Mouse (Mus musculus): ENCODE results near the gene Sdha. TPM values are rescaled to one million over a fixed set of nuclear protein-coding genes. Genes with fewer than 3 reads are reported as not detected.

Sdha gene
- 308 and 323 TPM in 2 replicates for polyA plus RNA-seq (2015; fragmentation: Nextera tagmentation; extraction: Ambion mirVana)

DNA sequence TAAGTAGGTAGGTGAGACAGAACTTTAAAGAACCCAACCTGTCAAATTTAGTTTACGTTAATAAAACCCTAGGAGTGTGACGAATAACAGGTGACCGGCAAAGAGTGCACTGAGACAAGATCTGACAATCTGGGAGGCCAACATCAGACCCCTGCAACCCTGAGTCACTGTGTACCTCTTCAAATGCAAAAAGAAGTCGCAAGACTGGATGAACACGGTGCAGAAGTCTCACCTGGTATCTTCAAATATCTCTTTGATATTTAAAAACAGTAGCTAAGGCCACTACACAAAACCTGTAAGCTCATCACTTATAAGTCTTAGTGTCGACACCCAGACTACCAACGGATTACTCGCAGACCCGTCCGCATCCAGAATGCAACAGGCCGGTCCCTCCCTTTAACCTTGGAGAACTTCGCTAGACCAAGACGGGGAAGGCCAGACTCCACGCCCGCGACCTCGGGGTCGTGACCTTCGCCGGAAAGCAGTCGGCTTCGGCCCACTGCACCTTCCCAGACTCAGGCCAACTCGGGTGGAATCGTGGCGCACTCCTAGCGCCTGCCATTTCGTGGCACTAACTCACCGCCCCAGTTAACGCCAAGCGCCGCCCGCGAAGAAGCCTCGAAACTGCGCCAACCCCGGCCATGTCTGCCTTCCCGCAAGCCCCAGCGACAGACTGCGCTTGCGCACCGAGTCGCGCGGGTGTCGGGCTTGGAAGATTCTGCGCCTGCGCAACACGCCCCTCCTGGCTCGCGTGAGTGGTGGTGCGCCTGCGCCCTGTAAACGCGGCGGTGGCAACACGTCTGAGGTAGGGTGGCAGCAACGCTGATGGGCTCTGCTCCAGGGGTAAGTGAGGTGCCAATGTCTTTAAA lies at the start of gene Sdha, which contains the start of gene Ccdc127:
Sdha (minus strand) TSS at position 715 of the 869 bp plus-strand sequence.
Ccdc127 (plus strand) TSS at position 744 of the 869 bp plus-strand sequence.
- Histone ChIP-seq H3K9me3 (replicated peaks) (no peaks in the 10 kb centered on the region), H3K4me3 (replicated peaks) (peak within 1 kb of the TSS; percentile 76), H3K36me3 (peaks cover 22% of the 10 kb centered on the region), H3K4me1 (peaks cover 17% of the 10 kb centered on the region), H3K4me2 (peak within 1 kb of the TSS; percentile 59), H3K27me3 (no peaks in the 10 kb centered on the region), H3K27ac (peak within 1 kb of the TSS; percentile 93), H3K9ac (peak within 1 kb of the TSS; percentile 84)
- peak; percentile 99 for ATAC-seq (replicated peaks; ENCODE audit: low FRiP score)
- WGBS: under 1% methylated on average over 57 of the region's 57 CpGs

DNA sequence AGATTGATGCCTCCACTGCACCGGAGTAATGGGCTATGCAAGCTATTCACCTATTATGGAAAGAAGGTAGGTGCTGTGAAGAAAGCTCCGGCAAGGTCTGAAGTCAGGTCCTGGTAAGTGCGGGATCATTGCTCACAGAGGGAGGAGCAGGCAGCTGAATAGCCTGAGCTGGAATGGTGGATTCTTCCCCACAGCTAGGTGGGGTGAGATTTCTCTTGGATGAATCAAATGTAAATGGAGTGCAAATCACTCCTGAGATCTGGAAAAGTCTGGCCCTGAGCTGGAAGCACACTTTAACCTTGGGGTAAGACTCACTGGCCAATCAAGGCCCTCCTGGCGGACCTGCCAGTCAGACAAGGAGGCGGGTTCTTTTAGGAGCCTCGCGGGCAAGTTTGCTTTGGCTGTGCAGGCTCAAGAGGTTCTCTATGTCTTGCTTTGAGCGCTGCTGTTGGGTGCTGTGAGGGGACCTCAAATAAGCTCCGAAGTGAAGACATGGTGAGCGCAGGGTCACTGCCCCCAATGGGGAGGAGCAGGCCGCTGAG lies 49.3 kb upstream of the Sdha start, which contains the start of gene Ftl1-ps1:
Ftl1-ps1 (plus strand) TSS at position 397 of the 542 bp plus-strand sequence.
- WGBS: 11% methylated on average over 11 of the region's 11 CpGs
- peak; percentile 70 for ATAC-seq (replicated peaks; ENCODE audit: low FRiP score)
- no peak within 1 kb of the TSS for H3K27ac ChIP-seq
- H3K27me3 ChIP-seq: no peaks in the 10 kb centered on the region; the same call in 1 of the 2 replicates
- no peaks in the 10 kb centered on the region for H3K9me3 ChIP-seq (replicated peaks)
- peaks cover 6% of the 10 kb centered on the region; the same call in 1 of the 2 replicates for H3K4me1 ChIP-seq
- no peak within 1 kb of the TSS for H3K9ac ChIP-seq
- peak within 1 kb of the TSS; percentile 26 for H3K4me3 ChIP-seq (replicated peaks)
- H3K4me2 ChIP-seq: peak within 1 kb of the TSS; percentile 53
- H3K36me3 ChIP-seq: no peaks in the 10 kb centered on the region

DNA sequence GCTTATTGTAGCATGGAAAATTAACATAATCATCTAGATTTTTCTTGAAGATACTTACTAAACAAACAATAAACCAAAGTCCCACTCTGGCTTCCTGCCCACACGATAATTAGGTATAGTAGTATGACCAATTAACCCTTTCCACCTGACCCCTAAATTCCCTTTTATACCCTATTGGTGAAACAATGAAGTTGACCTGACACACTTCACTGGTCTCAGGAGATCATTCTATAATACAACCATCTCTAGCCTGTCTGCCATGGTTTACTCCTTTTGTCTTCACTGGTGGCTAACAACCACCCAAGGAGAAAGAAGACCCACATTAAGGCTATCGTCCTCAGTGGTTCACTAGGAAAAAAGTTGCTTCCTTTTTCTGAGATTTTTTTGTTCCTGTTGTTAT lies 41.1 kb upstream of the Sdha start:
- ATAC-seq (replicated peaks; ENCODE audit: low FRiP score): peak; percentile 40
- no peak overlapping the region for H3K4me2 ChIP-seq

DNA sequence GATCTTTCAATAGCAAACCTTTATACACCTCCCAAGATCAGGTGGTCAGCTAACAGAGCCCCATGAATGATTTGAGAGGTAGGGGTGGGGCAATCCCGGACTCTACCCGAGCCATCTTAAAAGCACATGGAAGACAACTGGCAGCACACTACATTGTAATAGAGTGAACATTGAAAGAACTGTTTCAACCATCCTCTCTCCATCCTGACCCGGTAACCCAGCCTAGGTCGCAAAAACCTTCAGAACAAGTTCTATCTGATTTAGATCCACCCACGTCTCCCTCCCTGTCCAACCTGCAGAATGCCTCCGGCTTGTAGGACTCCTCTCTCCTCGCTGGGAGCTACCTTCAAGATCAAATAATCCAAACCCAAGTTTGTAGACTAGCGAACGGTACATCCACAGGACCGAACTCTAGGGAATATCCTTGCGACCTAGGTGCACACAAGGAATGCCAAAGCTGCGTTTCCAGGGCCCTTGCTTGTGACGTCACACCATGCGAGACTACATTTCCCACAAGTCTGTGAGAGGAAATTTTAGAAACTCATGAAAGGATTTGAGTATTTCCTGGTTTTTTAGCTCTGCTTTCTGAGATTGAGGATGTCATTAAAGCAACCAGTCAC lies 40.4 kb upstream of the Sdha start, which contains the start of gene Zfp72:
Zfp72 (minus strand) TSS at position 466 of the 620 bp plus-strand sequence.
- Histone ChIP-seq H3K27me3 (no peaks in the 10 kb centered on the region; the same call in 1 of the 2 replicates), H3K9ac (peak within 1 kb of the TSS; percentile 59), H3K9me3 (replicated peaks) (no peaks in the 10 kb centered on the region), H3K27ac (peak within 1 kb of the TSS; percentile 60), H3K4me2 (peak within 1 kb of the TSS; percentile 70), H3K4me3 (replicated peaks) (peak within 1 kb of the TSS; percentile 71), H3K4me1 (peaks cover 10% of the 10 kb centered on the region), H3K36me3 (no peaks in the 10 kb centered on the region)
- WGBS: 2% methylated on average over 14 of the region's 14 CpGs
- peak; percentile 93 for ATAC-seq (replicated peaks; ENCODE audit: low FRiP score)

More for the DNA sequence above, 41.1 kb upstream of the Sdha start:
- H3K27ac ChIP-seq: no peak overlapping the region
- H3K9me3 ChIP-seq (replicated peaks): no peaks in the 10 kb centered on the region
- WGBS: 67% methylated on average over 2 of the region's 2 CpGs
- H3K27me3 ChIP-seq: no peaks in the 10 kb centered on the region; the same call in 1 of the 2 replicates
- H3K4me1 ChIP-seq: peaks cover 10% of the 10 kb centered on the region
- H3K36me3 ChIP-seq: no peaks in the 10 kb centered on the region
- H3K9ac ChIP-seq: no peak overlapping the region
- no peak overlapping the region for H3K4me3 ChIP-seq (replicated peaks)

DNA sequence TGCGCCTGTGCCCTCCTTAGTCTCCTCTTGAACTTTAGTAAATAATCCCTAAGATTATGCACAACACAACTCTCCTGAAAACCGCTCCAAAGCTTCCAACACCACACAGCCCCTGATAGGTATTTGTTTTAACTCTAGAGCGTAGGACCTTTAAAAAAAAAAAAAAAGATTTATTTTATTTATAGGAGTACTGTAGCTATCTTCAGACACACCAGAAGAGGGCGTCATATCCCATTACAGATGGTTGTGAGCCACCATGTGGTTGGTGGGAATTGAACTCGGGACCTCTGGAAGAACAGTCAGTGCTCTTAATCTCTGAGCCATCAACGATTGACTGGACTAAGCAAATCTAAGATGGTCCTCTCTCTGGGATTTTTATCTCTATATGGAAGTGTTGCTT lies 39.6 kb upstream of the Sdha start:
- Histone ChIP-seq H3K27me3 (no peaks in the 10 kb centered on the region), H3K4me2 (peak overlapping the region; percentile 70), H3K36me3 (no peaks in the 10 kb centered on the region), H3K4me3 (replicated peaks) (peak overlapping the region; percentile 71), H3K4me1 (peaks cover 10% of the 10 kb centered on the region), H3K27ac (no peak overlapping the region), H3K9me3 (replicated peaks) (no peaks in the 10 kb centered on the region), H3K9ac (no peak overlapping the region)
- WGBS: 69% methylated on average over 6 of the region's 6 CpGs
- 0 out of 2 replicates have a peak, but pooled peaks have one; percentile 17 for ATAC-seq (replicated peaks; ENCODE audit: low FRiP score)

DNA sequence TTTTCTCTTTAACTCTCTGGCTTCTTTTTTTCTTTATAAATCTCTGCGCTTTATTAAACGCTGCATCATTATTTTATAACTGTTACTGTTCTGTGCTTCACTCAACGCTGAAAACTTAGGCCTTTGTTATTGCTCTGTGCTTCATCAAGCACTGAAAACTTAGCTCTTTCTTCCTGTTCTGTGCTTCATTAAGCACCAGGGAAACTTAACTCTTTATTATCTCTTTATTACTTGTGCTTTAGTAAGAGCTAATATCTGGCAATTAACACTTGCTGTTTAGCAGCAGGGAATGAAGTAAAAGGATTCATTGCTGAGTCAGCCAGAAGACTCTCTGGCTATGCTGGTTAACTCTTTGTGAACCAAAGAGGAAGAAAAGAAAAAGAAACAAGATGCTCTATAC lies 32.2 kb upstream of the Sdha start:
- H3K27me3 ChIP-seq: no peaks in the 10 kb centered on the region
- H3K36me3 ChIP-seq: no peaks in the 10 kb centered on the region
- ATAC-seq (replicated peaks; ENCODE audit: low FRiP score): peak; percentile 69
- peak overlapping the region; percentile 31; the same call in 1 of the 2 replicates for H3K4me2 ChIP-seq
- H3K9me3 ChIP-seq (replicated peaks): no peaks in the 10 kb centered on the region
- peak overlapping the region; percentile 79 for H3K27ac ChIP-seq
- H3K4me1 ChIP-seq: peaks cover 10% of the 10 kb centered on the region
- no peak overlapping the region for H3K9ac ChIP-seq
- H3K4me3 ChIP-seq (replicated peaks): no peak overlapping the region
- 21% methylated on average over 3 of the region's 3 CpGs for WGBS

DNA sequence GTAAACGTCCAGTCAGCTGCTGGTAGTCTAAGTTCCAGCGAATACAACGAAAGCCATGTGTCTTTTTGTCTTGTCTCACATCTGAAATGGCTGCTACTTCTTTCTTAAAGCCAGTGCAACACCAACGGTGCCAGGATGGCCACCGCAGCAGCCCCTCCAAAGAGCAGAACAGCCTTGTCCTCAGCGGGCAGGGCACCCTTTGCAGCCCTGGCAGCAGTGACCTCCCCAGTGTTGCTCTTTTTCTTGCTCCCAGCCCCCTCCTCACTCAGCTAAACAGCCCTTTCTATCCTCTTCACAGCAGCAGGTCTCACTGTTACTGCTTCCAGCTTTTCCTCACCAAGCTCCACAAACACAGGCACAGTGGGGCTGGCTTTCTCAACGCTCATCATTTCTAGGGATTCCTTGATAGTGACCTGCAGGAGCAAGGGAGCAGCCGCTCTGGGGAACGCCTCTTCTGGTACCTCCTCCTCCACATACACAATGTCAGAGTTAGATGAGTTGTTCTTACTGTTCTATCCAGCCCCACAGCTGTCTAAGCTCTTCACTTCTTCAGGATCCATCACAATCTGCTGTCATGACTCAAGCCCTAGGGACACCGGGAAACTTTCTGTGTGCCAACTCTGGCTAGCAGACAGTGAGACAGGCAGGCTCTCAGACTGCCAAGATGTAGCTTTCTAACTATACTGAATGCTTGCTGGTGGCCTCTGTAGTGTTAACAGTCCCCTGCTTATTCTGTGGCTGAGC lies 31.6 kb upstream of the Sdha start:
- WGBS: 42% methylated on average over 10 of the region's 10 CpGs
- no peaks in the 10 kb centered on the region for H3K9me3 ChIP-seq (replicated peaks)
- H3K27me3 ChIP-seq: no peaks in the 10 kb centered on the region
- no peak overlapping the region for H3K9ac ChIP-seq
- peaks cover 10% of the 10 kb centered on the region for H3K4me1 ChIP-seq
- H3K27ac ChIP-seq: peak overlapping the region; percentile 79
- peak; percentile 68 for ATAC-seq (replicated peaks; ENCODE audit: low FRiP score)
- peak overlapping the region; percentile 31; the same call in 1 of the 2 replicates for H3K4me2 ChIP-seq
- no peaks in the 10 kb centered on the region for H3K36me3 ChIP-seq
- no peak overlapping the region for H3K4me3 ChIP-seq (replicated peaks)

DNA sequence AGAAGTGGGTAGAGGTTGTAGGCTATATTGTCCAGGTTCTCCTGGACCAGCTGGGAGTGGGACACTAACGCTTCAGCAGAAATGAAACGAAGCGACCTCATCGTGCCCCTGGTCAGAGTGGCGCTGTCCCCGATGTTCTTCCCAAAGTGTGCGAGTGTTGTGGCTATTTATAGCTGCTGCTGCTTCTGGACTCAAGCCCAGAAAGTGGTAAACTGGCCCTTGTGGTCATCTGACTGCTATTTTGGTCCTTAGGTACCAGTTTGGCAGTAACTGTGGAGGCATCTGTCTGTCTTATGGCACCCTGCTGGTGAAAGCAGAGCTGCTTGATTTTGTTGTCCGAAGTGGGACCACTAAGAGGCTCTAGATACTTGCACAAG lies 13.8 kb upstream of the Sdha start, which contains the start of gene Lrrc14b:
Lrrc14b (minus strand) TSS at position 147 of the 377 bp plus-strand sequence.
- H3K9ac ChIP-seq: no peak within 1 kb of the TSS
- 75% methylated on average over 8 of the region's 8 CpGs for WGBS
- H3K36me3 ChIP-seq: peaks cover 32% of the 10 kb centered on the region
- H3K4me3 ChIP-seq (replicated peaks): no peak within 1 kb of the TSS
- ATAC-seq (replicated peaks; ENCODE audit: low FRiP score): no peak
- no peak within 1 kb of the TSS for H3K4me2 ChIP-seq
- no peak within 1 kb of the TSS for H3K27ac ChIP-seq
- H3K27me3 ChIP-seq: no peaks in the 10 kb centered on the region
- H3K9me3 ChIP-seq (replicated peaks): no peaks in the 10 kb centered on the region
- H3K4me1 ChIP-seq: no peaks in the 10 kb centered on the region

DNA sequence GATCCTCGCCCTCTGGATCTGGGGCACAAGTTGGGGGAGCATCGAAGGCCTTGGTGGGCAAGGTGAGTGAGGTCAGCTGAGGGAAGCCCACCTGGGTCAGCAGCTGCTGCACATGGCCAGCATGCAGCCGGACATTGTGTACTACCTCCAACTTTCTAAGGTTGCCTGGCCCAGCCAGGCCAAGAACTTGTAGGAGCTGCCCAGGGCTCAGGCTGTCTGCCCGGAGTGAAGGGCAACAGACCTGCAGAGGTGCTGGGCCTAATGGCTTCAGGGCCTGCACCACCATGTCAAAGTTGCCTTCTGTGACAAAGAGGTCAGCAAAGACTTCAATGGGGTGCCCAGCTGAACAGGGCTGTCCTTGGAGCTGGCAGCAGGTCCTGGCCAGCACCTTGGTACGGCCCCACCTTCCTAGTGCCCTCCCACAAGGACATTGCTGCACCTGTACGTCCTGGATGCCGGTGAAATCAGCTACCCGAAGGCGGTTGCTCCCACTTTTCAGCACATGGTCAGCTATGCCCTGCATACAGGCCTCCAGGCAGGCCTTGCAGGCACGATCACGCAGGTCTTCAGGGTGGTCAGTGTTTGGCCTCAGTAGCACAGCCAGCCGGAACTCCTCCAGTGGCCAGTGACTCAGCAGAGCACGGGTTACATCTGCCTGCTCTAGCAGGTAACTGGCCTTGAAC lies 13.2 kb upstream of the Sdha start:
- ATAC-seq (replicated peaks; ENCODE audit: low FRiP score): 0 out of 2 replicates have a peak, but pooled peaks have one; percentile 15
- no peak overlapping the region for H3K27ac ChIP-seq
- H3K4me1 ChIP-seq: no peaks in the 10 kb centered on the region
- 85% methylated on average over 13 of the region's 13 CpGs for WGBS
- no peak overlapping the region for H3K9ac ChIP-seq
- peaks cover 38% of the 10 kb centered on the region for H3K36me3 ChIP-seq
- H3K9me3 ChIP-seq (replicated peaks): no peaks in the 10 kb centered on the region
- H3K4me2 ChIP-seq: no peak overlapping the region
- H3K4me3 ChIP-seq (replicated peaks): no peak overlapping the region
- H3K27me3 ChIP-seq: no peaks in the 10 kb centered on the region

DNA sequence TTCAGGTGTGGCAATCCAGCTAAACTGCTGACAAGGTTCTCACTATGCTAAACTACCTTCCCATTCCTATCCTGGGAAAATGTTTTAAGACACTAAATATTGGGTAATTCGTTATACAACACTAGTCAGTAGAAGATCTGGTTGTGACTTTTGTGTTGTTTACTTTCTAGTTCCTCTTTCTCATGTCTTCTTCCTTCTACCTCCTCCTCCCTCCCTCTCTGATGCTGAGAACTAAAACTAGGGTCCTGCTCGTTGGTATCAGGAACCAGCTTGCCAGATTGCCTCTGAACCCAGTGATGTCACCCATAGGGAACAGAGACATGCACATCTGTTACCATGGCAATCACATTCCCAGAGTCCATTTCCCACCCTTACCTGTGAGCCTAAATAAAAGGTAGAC lies 12.1 kb upstream of the Sdha start:
- H3K9me3 ChIP-seq (replicated peaks): no peaks in the 10 kb centered on the region
- H3K4me1 ChIP-seq: no peaks in the 10 kb centered on the region
- WGBS: 66% methylated on average over 2 of the region's 2 CpGs
- H3K9ac ChIP-seq: no peak overlapping the region
- ATAC-seq (replicated peaks; ENCODE audit: low FRiP score): no peak
- H3K27ac ChIP-seq: no peak overlapping the region
- H3K27me3 ChIP-seq: no peaks in the 10 kb centered on the region
- H3K4me2 ChIP-seq: no peak overlapping the region
- no peak overlapping the region for H3K4me3 ChIP-seq (replicated peaks)
- peaks cover 48% of the 10 kb centered on the region for H3K36me3 ChIP-seq

DNA sequence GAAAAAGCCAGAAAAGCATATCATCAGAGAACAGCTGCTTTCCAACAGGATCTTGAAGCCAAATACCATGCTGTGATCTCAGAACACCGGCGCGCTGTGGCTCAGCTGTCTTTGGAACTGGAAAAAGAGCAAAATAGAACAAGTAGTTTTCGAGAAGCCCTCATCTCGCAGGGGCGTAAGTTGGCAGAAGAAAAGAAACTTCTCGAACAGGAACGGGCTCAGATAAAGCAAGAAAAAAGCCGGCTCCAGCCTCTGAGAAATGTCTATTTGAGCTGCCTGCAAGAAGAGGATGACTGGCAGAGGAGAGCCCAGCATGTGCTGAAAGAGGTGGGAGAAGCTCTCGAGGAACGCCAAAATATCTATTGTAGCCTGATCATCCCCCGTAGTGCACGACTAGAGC lies 6.4 kb upstream of the Sdha start:
- H3K9ac ChIP-seq: no peak overlapping the region
- no peaks in the 10 kb centered on the region for H3K27me3 ChIP-seq
- H3K27ac ChIP-seq: no peak overlapping the region
- no peaks in the 10 kb centered on the region for H3K9me3 ChIP-seq (replicated peaks)
- H3K4me1 ChIP-seq: no peaks in the 10 kb centered on the region
- 97% methylated on average over 13 of the region's 13 CpGs for WGBS
- ATAC-seq (replicated peaks; ENCODE audit: low FRiP score): no peak
- no peak overlapping the region for H3K4me3 ChIP-seq (replicated peaks)
- peaks cover 83% of the 10 kb centered on the region for H3K36me3 ChIP-seq
- H3K4me2 ChIP-seq: no peak overlapping the region
